Mouse (Mus musculus): ENCODE results near the gene Itgb3bp. TPM values are rescaled to one million over a fixed set of nuclear protein-coding genes. Genes with fewer than 3 reads are reported as not detected.
A peak's percentile ranks its signal among the peaks of the same experiment; 100 is the strongest.

Itgb3bp gene
- polyA plus RNA-seq (2015; fragmentation: Nextera tagmentation; extraction: Ambion mirVana): 36.1 and 42.5 TPM in 2 replicates

DNA sequence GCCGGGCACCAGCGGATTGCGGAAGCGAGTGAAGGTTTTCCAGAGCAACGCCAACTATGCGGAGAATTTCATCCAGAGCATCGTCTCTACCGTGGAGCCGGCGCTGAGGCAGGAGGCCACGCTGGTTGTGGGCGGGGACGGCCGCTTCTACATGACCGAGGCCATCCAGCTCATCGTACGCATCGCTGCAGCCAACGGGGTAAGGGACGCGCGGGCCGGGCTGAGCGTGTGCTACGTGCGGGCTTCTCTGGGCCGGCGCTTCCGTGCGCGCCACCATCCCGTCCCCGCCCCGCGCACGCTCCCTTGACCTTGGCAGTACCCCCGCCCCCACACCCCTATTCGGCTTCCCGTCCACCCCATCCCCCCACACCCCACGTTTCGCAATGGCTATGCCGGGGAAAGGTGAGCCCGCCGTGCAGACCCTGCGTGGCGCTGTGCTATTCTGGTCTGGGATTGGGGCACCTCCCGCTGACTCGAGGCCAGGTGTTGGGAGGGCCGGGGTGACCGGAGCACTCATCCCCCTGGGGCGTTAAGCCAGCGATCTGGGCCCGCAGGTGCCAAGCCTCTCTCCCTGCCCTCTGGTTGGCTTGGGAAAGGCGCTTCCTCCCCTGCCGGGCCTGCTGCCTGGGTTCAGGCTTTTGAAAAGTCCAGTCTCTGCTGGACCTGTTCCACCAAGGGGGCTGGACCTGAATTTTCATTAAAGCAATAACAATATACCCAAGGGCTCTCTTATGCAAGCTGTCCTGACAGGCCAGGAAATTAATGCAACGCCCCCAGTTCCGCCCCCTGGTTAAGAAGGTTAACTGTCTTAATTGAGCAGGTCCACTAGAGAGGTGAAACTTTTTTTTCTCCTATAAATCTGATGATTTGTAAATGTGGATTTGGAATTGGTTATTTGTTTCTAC is at the start of gene Itgb3bp:
Itgb3bp (minus strand) TSS at position 201 of the 905 bp plus-strand sequence.
- peak within 1 kb of the TSS; percentile 77 for H3K27ac ChIP-seq

DNA sequence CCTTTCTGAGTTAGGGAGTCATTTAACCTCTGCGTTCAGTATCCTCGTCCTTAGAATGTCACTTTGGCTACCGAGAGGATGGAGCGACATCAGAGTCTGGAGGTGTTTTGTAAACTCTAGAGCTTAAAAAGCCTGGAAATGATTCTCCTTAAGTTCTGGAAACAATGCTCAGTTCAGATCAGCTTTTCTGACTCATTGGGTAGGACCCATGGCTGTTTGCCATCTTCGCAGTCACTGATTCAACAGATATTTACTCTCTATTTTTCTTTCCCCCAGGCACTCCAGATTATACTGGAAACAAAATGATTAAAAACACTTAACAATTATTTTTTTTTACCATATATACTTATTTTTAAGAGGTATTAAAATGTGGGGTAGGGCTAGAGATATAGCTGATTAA is 49.7 kb upstream of the Itgb3bp start:
- Histone ChIP-seq H3K4me2 (no peak overlapping the region), H3K36me3 (no peaks in the 10 kb centered on the region; the same call in 1 of the 2 replicates), H3K9me3 (no peaks in the 10 kb centered on the region), H3K9ac (no peak overlapping the region), H3K4me3 (no peak overlapping the region), H3K4me1 (0 out of 2 replicates have a peak, but pooled peaks cover 2% of the 10 kb centered on the region), H3K27me3 (no peaks in the 10 kb centered on the region), H3K27ac (no peak overlapping the region)
- WGBS: 81% methylated on average over 5 of the region's 5 CpGs
- ATAC-seq (ENCODE audit: insufficient number of reproducible peaks, insufficient read depth, low FRiP score, low TSS enrichment, low read depth): no peak

More for the DNA sequence above, at the start of gene Itgb3bp:
- Histone ChIP-seq H3K4me2 (peak within 1 kb of the TSS; percentile 93), H3K36me3 (no peaks in the 10 kb centered on the region), H3K27me3 (no peaks in the 10 kb centered on the region), H3K4me1 (peaks cover 16% of the 10 kb centered on the region; the same call in 1 of the 2 replicates), H3K9me3 (no peaks in the 10 kb centered on the region), H3K4me3 (peak within 1 kb of the TSS; percentile 60), H3K9ac (peak within 1 kb of the TSS; percentile 78)
- under 1% methylated on average over 57 of the region's 57 CpGs for WGBS
- ATAC-seq (ENCODE audit: insufficient number of reproducible peaks, insufficient read depth, low FRiP score, low TSS enrichment, low read depth): peak; percentile 78

DNA sequence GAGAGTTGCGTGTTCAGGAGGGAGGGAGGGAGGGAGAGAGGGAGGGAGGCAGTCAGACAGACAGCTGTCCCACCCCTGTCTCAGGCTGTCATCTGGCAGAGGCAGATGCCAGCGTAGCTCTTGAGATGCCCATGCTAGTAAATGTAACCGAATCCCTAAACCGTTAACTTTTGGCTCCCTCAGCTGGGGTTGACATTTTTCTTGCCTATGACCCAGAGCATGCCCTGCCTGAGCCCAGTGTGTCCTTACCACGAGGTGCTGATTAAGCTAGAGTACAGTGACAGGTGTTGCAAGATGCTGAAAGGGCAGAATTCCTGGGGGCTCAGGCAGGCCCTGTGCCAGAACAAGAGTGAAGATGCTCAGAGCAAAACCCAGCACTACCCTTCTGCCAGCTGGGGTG is 44.8 kb upstream of the Itgb3bp start:
- no peak overlapping the region for H3K9ac ChIP-seq
- no peak for ATAC-seq (ENCODE audit: insufficient number of reproducible peaks, insufficient read depth, low FRiP score, low TSS enrichment, low read depth)
- no peak overlapping the region for H3K4me2 ChIP-seq
- 58% methylated on average over 5 of the region's 5 CpGs for WGBS
- no peaks in the 10 kb centered on the region for H3K9me3 ChIP-seq
- H3K4me3 ChIP-seq: no peak overlapping the region
- H3K4me1 ChIP-seq: 0 out of 2 replicates have a peak, but pooled peaks cover 4% of the 10 kb centered on the region
- H3K27ac ChIP-seq: no peak overlapping the region
- no peaks in the 10 kb centered on the region for H3K27me3 ChIP-seq
- no peaks in the 10 kb centered on the region for H3K36me3 ChIP-seq

DNA sequence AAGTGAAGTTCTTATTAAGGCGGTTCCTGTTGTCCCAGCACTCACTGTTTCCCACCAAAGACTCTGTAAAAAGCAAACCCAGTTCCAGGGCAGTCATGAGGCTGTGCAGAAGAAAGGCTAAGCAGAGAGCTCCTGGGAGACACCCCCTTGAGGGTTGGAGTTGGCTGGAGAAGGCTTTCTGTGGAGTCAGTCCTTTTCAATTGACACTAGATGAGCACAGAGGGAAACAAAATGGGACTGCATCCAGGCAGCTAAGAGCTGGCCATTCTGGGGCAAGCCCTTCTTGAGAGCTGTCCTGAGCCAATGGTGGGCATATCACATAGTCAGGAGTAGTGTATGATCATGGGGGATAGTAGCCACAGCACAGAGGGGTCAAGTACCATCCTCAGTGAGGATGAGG is 44.3 kb upstream of the Itgb3bp start:
- ATAC-seq (ENCODE audit: insufficient number of reproducible peaks, insufficient read depth, low FRiP score, low TSS enrichment, low read depth): no peak
- WGBS: 98% methylated on average over 1 of the region's 1 CpGs
- Histone ChIP-seq H3K27me3 (no peaks in the 10 kb centered on the region), H3K4me2 (no peak overlapping the region), H3K9ac (no peak overlapping the region), H3K9me3 (no peaks in the 10 kb centered on the region), H3K4me3 (no peak overlapping the region), H3K36me3 (no peaks in the 10 kb centered on the region), H3K4me1 (0 out of 2 replicates have a peak, but pooled peaks cover 4% of the 10 kb centered on the region), H3K27ac (no peak overlapping the region)

DNA sequence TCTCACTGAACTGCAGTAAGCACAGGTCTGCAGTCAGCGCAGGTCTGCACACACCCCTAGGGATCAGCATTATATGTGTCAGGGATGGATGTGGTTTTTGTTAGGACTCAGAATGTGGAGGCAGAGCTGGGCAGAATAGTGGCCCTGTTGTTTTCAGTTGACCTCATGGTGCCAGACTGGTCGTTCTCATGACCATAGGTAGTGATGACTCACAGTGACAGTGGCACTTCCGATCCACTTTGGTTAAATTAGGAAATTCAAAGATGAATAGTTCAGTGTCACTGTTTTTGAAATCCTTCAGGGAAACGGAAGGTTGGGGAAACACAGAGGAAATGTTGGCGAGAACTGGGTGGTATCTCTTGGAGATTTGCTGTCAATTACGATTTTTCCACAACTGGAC is 43.3 kb upstream of the Itgb3bp start:
- no peaks in the 10 kb centered on the region for H3K27me3 ChIP-seq
- 0 out of 2 replicates have a peak, but pooled peaks cover 4% of the 10 kb centered on the region for H3K4me1 ChIP-seq
- WGBS: 75% methylated on average over 6 of the region's 6 CpGs
- no peak overlapping the region for H3K9ac ChIP-seq
- no peak for ATAC-seq (ENCODE audit: insufficient number of reproducible peaks, insufficient read depth, low FRiP score, low TSS enrichment, low read depth)
- no peaks in the 10 kb centered on the region for H3K36me3 ChIP-seq
- H3K27ac ChIP-seq: no peak overlapping the region
- no peak overlapping the region for H3K4me2 ChIP-seq
- H3K9me3 ChIP-seq: no peaks in the 10 kb centered on the region
- H3K4me3 ChIP-seq: no peak overlapping the region

DNA sequence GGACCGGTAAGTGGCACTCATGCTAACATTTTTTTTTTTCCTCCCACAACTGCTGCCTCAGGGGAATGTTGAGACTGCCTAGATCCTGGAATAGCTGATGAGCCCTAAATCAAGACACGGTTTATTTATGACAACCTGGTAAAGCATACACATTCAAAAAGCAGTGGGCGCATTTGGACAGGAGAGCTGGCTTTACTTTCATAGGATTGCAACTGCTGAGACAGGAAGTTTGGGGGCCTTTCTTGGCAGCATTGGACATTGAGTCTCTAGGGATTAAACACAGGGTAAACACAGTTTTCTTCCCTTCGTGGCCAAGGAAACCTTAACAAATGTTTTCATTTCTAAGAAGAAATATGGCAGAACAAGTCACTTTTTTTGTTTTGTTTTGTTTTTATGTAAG is 40.5 kb upstream of the Itgb3bp start:
- H3K4me3 ChIP-seq: no peak overlapping the region
- H3K27me3 ChIP-seq: no peaks in the 10 kb centered on the region
- no peak overlapping the region for H3K4me2 ChIP-seq
- no peaks in the 10 kb centered on the region for H3K9me3 ChIP-seq
- WGBS: 47% methylated on average over 4 of the region's 4 CpGs
- H3K27ac ChIP-seq: no peak overlapping the region
- H3K4me1 ChIP-seq: peaks cover 13% of the 10 kb centered on the region
- no peaks in the 10 kb centered on the region for H3K36me3 ChIP-seq
- ATAC-seq (ENCODE audit: insufficient number of reproducible peaks, insufficient read depth, low FRiP score, low TSS enrichment, low read depth): no peak
- H3K9ac ChIP-seq: no peak overlapping the region

DNA sequence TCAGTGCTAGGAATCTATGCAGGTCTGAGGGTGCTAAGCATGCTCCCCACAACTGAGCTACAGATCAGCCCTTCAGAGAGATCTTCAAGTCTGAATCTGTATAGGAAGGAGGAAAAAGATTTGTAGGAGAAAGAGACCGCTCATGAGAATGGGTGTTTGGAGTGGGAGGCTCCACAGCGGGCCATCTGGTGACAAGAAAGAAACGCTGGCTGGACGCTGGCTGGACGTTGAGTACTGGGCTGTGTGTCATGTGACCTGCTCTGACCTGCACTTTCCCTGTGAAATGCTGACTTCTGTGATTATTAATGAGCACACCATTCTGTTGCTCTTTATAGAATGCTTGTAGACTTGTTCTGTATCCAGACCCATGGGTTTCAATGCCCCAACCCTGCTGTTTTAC is 39.7 kb upstream of the Itgb3bp start:
- no peaks in the 10 kb centered on the region for H3K27me3 ChIP-seq
- WGBS: 50% methylated on average over 5 of the region's 5 CpGs
- H3K4me3 ChIP-seq: no peak overlapping the region
- peaks cover 4% of the 10 kb centered on the region; the same call in 1 of the 2 replicates for H3K36me3 ChIP-seq
- no peak for ATAC-seq (ENCODE audit: insufficient number of reproducible peaks, insufficient read depth, low FRiP score, low TSS enrichment, low read depth)
- no peaks in the 10 kb centered on the region for H3K9me3 ChIP-seq
- H3K4me2 ChIP-seq: no peak overlapping the region
- peaks cover 13% of the 10 kb centered on the region for H3K4me1 ChIP-seq
- no peak overlapping the region for H3K27ac ChIP-seq
- no peak overlapping the region for H3K9ac ChIP-seq

DNA sequence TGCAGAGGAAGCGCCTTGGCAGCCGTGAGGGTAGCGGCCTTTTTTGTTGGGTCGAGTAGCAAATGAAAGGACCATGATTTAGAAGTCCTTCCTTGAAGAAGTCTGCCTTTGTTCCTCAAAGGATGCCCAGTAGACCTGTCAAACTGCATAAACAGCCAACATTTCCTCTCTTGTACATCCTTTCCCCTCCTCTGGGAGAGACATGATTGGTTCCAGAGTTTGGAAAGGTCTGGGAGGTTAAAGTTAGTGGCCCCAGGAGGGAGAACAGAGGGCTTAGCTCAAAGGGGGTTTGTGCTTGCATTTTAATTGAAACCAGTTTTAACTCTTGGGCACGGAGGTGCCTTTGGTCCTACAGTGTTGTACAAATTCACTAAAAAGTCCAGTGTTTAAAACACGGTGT is 36.9 kb upstream of the Itgb3bp start:
- Histone ChIP-seq H3K9me3 (no peaks in the 10 kb centered on the region), H3K9ac (no peak overlapping the region), H3K36me3 (peaks cover 14% of the 10 kb centered on the region; the same call in 1 of the 2 replicates), H3K4me2 (peak overlapping the region; percentile 11; the same call in 1 of the 2 replicates), H3K27me3 (no peaks in the 10 kb centered on the region), H3K4me3 (no peak overlapping the region), H3K27ac (no peak overlapping the region), H3K4me1 (peaks cover 13% of the 10 kb centered on the region)
- WGBS: 29% methylated on average over 6 of the region's 6 CpGs
- ATAC-seq (ENCODE audit: insufficient number of reproducible peaks, insufficient read depth, low FRiP score, low TSS enrichment, low read depth): no peak

DNA sequence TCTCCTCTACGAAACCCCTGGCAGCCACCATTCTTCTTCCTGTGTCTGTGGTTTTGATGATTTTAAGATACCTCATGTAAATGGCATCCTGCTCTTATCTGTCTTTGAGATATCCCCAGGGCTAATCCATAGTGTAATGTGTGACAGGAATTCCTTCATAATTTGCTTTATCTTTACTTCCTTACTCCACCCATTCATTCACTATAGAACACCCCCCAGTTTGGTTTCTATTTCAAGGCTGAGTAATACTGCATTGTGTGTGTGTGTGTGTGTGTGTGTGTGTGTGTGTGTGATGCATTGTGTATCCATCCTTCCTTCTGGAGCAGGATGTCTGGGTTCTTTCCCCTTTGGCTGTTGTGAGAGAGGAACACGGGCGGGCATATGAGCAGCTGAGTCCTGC is 29.7 kb upstream of the Itgb3bp start:
- Histone ChIP-seq H3K4me2 (no peak overlapping the region), H3K27ac (no peak overlapping the region), H3K9me3 (no peaks in the 10 kb centered on the region), H3K36me3 (peaks cover 10% of the 10 kb centered on the region; the same call in 1 of the 2 replicates), H3K4me1 (peaks cover 5% of the 10 kb centered on the region; the same call in 1 of the 2 replicates), H3K9ac (no peak overlapping the region), H3K4me3 (no peak overlapping the region), H3K27me3 (no peaks in the 10 kb centered on the region)
- 65% methylated on average over 3 of the region's 3 CpGs for WGBS
- no peak for ATAC-seq (ENCODE audit: insufficient number of reproducible peaks, insufficient read depth, low FRiP score, low TSS enrichment, low read depth)

DNA sequence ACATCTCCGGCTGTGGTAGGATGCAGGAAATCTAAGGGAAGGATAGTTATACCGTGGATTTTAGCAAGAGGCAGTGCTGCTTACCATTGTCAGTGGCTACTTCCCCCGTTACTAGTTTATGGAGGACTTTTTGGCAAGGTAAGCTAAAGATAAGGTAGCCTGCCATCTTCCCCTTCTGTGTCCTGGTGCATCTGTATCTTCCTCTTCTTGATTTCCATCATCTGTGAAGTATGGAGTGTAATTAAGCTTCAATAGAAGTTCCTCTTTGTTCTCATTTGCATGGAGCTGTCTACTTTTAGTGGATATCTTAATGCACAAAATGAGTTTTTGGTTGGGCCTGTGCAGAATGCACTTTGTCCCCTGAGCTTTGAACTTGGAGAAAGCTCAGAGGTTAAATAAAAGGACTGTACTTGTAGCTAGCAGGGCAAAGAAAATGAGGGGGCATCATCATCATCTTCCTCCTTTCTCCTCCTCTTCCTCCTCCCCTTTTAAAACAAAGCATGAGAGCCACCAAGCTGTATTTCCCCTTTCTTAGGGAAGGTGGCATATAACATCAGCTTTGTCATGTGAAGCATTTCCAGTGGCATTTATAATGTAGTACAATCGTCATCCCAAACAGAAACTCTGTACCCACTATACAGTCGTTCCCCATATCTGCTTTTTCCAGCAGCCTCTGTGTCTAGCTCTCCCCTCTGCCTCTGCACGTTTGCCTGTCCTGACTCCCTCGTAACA is 28.6 kb upstream of the Itgb3bp start:
- H3K4me3 ChIP-seq: no peak overlapping the region
- H3K27me3 ChIP-seq: no peaks in the 10 kb centered on the region
- 74% methylated on average over 7 of the region's 7 CpGs for WGBS
- no peaks in the 10 kb centered on the region for H3K36me3 ChIP-seq
- no peaks in the 10 kb centered on the region for H3K9me3 ChIP-seq
- H3K9ac ChIP-seq: no peak overlapping the region
- no peak overlapping the region for H3K27ac ChIP-seq
- H3K4me1 ChIP-seq: peaks cover 5% of the 10 kb centered on the region; the same call in 1 of the 2 replicates
- no peak overlapping the region for H3K4me2 ChIP-seq
- ATAC-seq (ENCODE audit: insufficient number of reproducible peaks, insufficient read depth, low FRiP score, low TSS enrichment, low read depth): no peak

DNA sequence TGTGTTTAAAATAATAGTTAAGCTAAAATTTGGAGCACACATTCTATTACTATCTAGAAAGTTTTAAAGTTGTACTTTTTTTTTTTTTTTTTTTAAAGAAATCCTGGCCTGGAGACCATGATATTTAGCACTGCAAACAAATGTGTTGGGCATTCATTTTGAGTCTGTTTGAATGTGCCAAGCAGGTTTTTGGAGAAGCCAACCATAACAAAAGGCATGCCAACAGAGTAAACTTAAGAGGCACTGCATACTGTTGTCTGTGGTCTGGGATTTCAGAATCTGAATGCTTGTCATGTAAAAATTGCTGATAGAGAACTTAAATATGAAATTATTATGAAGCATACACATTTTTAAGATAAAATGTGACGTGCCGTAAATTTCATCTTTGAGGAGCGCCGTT is 27.6 kb upstream of the Itgb3bp start:
- H3K36me3 ChIP-seq: no peaks in the 10 kb centered on the region
- ATAC-seq (ENCODE audit: insufficient number of reproducible peaks, insufficient read depth, low FRiP score, low TSS enrichment, low read depth): no peak
- 92% methylated on average over 4 of the region's 4 CpGs for WGBS

More for the DNA sequence above, 27.6 kb upstream of the Itgb3bp start:
- H3K9ac ChIP-seq: no peak overlapping the region
- no peaks in the 10 kb centered on the region for H3K27me3 ChIP-seq
- H3K27ac ChIP-seq: no peak overlapping the region
- H3K4me2 ChIP-seq: no peak overlapping the region
- H3K4me1 ChIP-seq: peaks cover 7% of the 10 kb centered on the region; the same call in 1 of the 2 replicates
- no peaks in the 10 kb centered on the region for H3K9me3 ChIP-seq
- no peak overlapping the region for H3K4me3 ChIP-seq

Data from embryonic facial prominence, embryonic 13.5 days (tissue).